Mouse (Mus musculus): ENCODE measurements around the gene Mknk1.

DNA sequence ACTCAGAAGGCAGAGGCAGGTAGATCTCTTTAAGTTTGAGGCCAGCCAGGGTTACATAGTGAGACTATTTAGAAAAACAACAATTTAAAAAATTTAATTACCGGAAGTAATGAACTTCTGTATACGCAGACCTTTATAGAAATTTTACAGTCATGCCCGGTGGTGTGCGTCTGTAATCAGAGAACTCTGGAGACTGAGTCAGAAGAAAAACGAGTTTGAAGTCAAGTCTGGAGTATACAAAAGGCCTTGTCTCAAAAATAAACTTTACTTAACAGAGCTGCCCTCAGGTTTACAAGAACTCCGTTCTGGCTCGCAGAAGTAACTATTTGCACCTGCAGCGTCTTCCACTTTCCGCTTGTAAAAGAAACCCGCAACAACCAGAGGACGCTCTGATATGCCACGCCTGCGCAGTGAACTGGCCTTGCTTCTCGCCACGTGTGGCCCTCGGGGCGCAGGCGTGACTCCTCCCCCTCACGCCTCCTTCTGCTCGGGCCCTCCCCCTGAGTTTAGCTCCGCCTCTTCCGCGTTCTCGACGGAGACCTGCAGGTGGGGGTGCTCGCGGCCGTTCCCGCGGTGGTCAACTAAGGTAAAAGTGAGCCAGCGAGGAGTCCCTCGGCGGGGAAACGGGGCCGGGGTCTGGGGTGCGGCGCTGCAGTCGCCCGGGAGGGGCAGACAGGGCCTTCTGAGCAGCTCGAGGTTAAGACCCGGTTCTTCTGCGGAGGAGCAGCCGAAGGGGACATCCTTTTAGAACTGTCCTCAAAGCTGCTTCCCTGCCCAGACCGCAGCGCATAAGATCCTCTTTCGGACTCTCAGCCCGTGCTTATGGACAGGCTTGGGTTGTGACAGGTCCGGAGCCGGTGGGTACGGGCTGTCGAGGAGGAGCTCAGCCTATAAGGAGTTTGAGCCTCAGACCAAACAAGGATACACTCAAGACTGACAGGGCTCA lies at the start of gene Mknk1:
- no peak for TF ChIP-seq CTCF (IDR thresholded peaks at IDR 0.05 in 2 of 3, conservative IDR thresholded peaks at IDR 0.05 in 1 of 3; ENCODE audit: control insufficient read depth in 1 of 3, insufficient read depth in 1 of 3, low read depth in 2 of 3, low read length in 3 of 3, poor library complexity in 1 of 3, severe bottlenecking in 1 of 3)
- TF ChIP-seq POLR2A (IDR thresholded peaks at IDR 0.05; ENCODE audit: control insufficient read depth in 1 of 2, insufficient read depth in 1 of 2, low read depth in 1 of 2, low read length in 2 of 2, poor library complexity in 1 of 2) = peak; percentile 68 to 94
- TF ChIP-seq KAT2A (conservative IDR thresholded peaks at IDR 0.05; ENCODE audit: low read depth, low read length) = no peak
- no peak for TF ChIP-seq E2F4 (IDR thresholded peaks at IDR 0.05; ENCODE audit: borderline replicate concordance, low read depth, low read length)
- TF ChIP-seq EP300 (IDR thresholded peaks at IDR 0.05; ENCODE audit: low read depth in 1 of 2, low read length in 2 of 2) = no peak

All from MEL (cell line).